Mouse (Mus musculus): ENCODE results near the gene Rpusd4.

DNA sequence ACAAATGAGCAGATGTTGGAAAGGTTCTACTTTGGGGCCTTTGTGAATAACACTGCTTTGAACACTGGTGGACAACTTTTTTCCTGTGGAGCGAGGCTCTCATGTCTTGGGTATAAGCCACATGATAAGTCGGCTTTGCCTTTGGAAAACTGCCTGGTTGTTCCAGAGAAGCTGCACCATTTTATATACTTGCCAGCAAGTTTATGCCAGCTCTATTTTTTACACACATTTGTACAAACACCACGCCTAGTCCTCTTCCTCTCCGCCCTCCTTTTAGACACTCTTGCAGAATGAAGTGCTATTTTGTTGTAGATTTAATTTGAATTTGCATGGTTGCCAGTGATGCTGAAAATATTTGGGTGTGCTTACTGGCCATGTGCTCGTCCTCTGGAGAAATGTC is 25.8 kb downstream of the Rpusd4 start:
- TF ChIP-seq CTCF (IDR thresholded peaks at IDR 0.05; ENCODE audit: low read depth), result no peak
- TF ChIP-seq EP300 (optimal IDR thresholded peaks at IDR 0.05), result no peak
